Mouse (Mus musculus): ENCODE measurements at regions not wholly inside any gene's neighbourhood (a gene's known extent, or its start where the extent isn't known, plus 50 kb on each side); places are given as distances from the start of the nearest gene placed in this dataset.
A peak's percentile ranks its signal among the peaks of the same experiment; 100 is the strongest.

GRCm38 (mm10) chr3:52693813-52694212 lies 323.2 kb downstream of the Cog6 start:
- Histone ChIP-seq H3K27ac (ENCODE audit: low read length) (no peak overlapping the region), H3K4me2 (replicated peaks; ENCODE audit: low read depth, low read length) (no peak overlapping the region), H3K9me3 (ENCODE audit: control insufficient read depth, low read depth, low read length) (peaks cover 6% of the 10 kb centered on the region; the same call in 1 of the 2 replicates), H3K4me1 (ENCODE audit: control insufficient read depth, insufficient read depth, low read length) (no peaks in the 10 kb centered on the region), H3K27me3 (ENCODE audit: control insufficient read depth, insufficient read depth, low read length) (no peaks in the 10 kb centered on the region), H3K9ac (replicated peaks; ENCODE audit: low read depth, low read length) (no peak overlapping the region), H3K4me3 (ENCODE audit: low read depth, low read length) (no peak overlapping the region), H3K36me3 (ENCODE audit: control insufficient read depth, insufficient read depth, low read length) (no peaks in the 10 kb centered on the region)
- no peak for ATAC-seq (ENCODE audit: insufficient number of reproducible peaks, insufficient read depth, low FRiP score, low read depth)
- 68% methylated on average over 2 of the region's 2 CpGs for WGBS

DNA sequence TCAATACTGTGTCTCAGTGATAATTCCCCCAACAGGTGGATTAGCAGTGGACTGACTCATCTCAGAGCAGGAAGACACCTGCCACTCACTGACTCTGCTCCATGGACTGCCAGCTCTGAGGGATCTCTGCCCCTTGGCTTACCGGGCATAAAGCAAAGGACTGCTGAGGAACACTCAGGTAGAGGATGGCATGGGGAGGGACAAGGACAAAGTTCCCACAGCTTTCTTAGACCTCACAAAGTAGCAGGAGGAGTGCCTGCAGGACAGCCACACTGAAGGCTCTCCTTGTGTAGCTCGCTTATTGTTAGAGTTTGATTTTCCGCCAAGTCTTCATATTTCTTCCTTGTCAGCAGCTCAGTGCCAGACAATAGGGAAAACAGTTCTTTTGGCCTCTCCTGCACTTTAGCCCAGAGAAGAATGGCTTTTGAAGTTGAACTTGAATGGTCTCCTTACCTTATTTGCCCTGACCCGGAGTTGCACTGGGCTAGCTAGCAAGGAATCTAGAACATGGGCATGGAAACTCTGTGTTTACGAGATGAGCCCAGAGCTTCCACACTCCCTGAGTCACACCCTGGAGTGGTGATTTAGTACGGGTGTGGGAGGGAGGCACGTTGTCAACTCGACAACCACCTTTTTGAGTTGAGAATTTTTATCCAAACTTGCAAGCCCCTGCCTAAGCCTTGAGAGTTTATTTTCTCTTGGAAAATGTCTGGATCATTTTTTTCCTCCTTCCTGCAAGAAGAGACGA lies 331.4 kb downstream of the Cog6 start:
- no peak overlapping the region for H3K9ac ChIP-seq (replicated peaks; ENCODE audit: low read depth, low read length)
- H3K27me3 ChIP-seq (ENCODE audit: control insufficient read depth, insufficient read depth, low read length): no peaks in the 10 kb centered on the region
- peaks cover 5% of the 10 kb centered on the region; the same call in 1 of the 2 replicates for H3K4me1 ChIP-seq (ENCODE audit: control insufficient read depth, insufficient read depth, low read length)
- no peaks in the 10 kb centered on the region for H3K36me3 ChIP-seq (ENCODE audit: control insufficient read depth, insufficient read depth, low read length)
- H3K4me3 ChIP-seq (ENCODE audit: low read depth, low read length): no peak overlapping the region
- H3K4me2 ChIP-seq (replicated peaks; ENCODE audit: low read depth, low read length): no peak overlapping the region
- 30% methylated on average over 9 of the region's 9 CpGs for WGBS
- 0 out of 2 replicates have a peak, but pooled peaks have one; percentile 18 for ATAC-seq (ENCODE audit: insufficient number of reproducible peaks, insufficient read depth, low FRiP score, low read depth)
- H3K9me3 ChIP-seq (ENCODE audit: control insufficient read depth, low read depth, low read length): no peaks in the 10 kb centered on the region
- no peak overlapping the region; the same call in 1 of the 2 replicates for H3K27ac ChIP-seq (ENCODE audit: low read length)

DNA sequence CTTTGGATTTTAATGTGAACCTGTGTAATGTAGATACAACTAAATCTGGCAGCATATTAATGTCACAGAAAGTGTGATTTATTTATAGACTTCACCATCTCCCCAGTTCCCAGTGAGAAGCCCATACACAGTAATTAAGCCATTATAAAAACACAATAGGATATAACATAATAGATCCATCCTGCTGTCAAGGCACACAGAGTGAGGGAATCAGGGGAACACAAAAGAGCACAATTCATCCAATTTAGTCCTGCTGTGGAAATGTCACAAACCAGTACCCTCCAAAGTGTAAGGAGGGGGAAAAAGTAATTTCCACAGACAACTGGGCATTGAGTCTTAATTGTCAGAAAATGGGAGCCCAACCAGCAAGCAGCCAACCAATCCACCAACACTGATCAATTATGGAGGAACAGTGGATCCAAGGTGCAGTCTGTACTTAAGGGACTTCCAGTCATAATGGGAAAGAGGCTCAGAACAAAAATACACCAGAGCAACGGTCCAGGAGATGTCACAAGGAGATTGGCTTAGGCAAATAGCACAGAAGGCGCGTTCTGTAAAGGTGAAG lies 336.1 kb downstream of the Cog6 start:
- Histone ChIP-seq H3K27me3 (ENCODE audit: control insufficient read depth, insufficient read depth, low read length) (no peaks in the 10 kb centered on the region), H3K9me3 (ENCODE audit: control insufficient read depth, low read depth, low read length) (no peaks in the 10 kb centered on the region), H3K4me1 (ENCODE audit: control insufficient read depth, insufficient read depth, low read length) (no peaks in the 10 kb centered on the region), H3K4me2 (replicated peaks; ENCODE audit: low read depth, low read length) (no peak overlapping the region), H3K27ac (ENCODE audit: low read length) (no peak overlapping the region), H3K4me3 (ENCODE audit: low read depth, low read length) (no peak overlapping the region), H3K36me3 (ENCODE audit: control insufficient read depth, insufficient read depth, low read length) (no peaks in the 10 kb centered on the region), H3K9ac (replicated peaks; ENCODE audit: low read depth, low read length) (no peak overlapping the region)
- no peak for ATAC-seq (ENCODE audit: insufficient number of reproducible peaks, insufficient read depth, low FRiP score, low read depth)
- WGBS: 81% methylated on average over 3 of the region's 3 CpGs

DNA sequence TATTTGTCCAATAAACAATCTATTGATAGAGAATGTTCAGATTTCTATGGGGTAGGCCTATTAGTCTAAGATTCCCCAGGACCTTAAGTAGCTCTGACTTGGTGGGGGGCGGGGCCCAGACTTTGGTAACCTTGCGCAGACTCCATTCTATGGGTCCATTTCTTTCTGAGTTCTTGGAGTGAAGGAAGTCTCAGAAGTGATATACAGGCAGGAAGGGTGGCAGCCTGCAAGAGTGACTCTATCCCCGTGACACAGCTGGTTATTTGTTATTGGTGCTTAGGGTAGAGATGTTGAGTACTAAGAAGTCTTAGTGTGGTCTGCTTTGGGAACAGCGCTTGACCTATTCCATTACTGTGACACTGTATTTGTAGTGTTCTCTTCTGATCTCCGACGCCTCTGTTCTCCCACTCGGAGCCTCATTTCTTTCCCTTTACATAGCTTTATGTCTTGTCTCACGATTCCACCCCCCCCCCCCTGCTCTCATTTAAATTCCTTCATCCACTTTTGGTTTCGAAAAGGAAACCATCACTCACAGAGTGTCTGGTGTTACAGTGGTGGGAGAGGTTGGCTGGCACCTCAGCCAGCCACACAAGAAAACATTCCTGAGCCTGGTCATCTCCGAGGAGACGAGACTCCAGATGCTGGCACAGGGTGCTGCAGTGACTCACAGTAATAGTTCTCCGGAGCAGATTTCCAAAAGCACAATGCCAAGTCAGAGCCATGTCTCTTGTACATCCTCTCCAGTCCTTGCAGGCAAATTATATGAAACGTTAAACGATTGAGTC lies 340.0 kb downstream of the Cog6 start:
- Histone ChIP-seq H3K4me2 (replicated peaks; ENCODE audit: low read depth, low read length) (no peak overlapping the region), H3K4me3 (ENCODE audit: low read depth, low read length) (no peak overlapping the region), H3K27ac (ENCODE audit: low read length) (no peak overlapping the region), H3K27me3 (ENCODE audit: control insufficient read depth, insufficient read depth, low read length) (no peaks in the 10 kb centered on the region), H3K4me1 (ENCODE audit: control insufficient read depth, insufficient read depth, low read length) (no peaks in the 10 kb centered on the region), H3K9me3 (ENCODE audit: control insufficient read depth, low read depth, low read length) (no peaks in the 10 kb centered on the region), H3K36me3 (ENCODE audit: control insufficient read depth, insufficient read depth, low read length) (no peaks in the 10 kb centered on the region), H3K9ac (replicated peaks; ENCODE audit: low read depth, low read length) (no peak overlapping the region)
- ATAC-seq (ENCODE audit: insufficient number of reproducible peaks, insufficient read depth, low FRiP score, low read depth): no peak
- WGBS: 76% methylated on average over 14 of the region's 14 CpGs

GRCm38 (mm10) chr3:52670628-52671028 lies 346.4 kb downstream of the Cog6 start:
- no peaks in the 10 kb centered on the region for H3K36me3 ChIP-seq (ENCODE audit: control insufficient read depth, insufficient read depth, low read length)
- H3K4me1 ChIP-seq (ENCODE audit: control insufficient read depth, insufficient read depth, low read length): no peaks in the 10 kb centered on the region
- H3K4me2 ChIP-seq (replicated peaks; ENCODE audit: low read depth, low read length): no peak overlapping the region
- no peaks in the 10 kb centered on the region for H3K9me3 ChIP-seq (ENCODE audit: control insufficient read depth, low read depth, low read length)
- no peak overlapping the region for H3K27ac ChIP-seq (ENCODE audit: low read length)
- no peaks in the 10 kb centered on the region for H3K27me3 ChIP-seq (ENCODE audit: control insufficient read depth, insufficient read depth, low read length)
- no peak overlapping the region for H3K4me3 ChIP-seq (ENCODE audit: low read depth, low read length)
- 93% methylated on average over 8 of the region's 8 CpGs for WGBS
- no peak for ATAC-seq (ENCODE audit: insufficient number of reproducible peaks, insufficient read depth, low FRiP score, low read depth)
- no peak overlapping the region for H3K9ac ChIP-seq (replicated peaks; ENCODE audit: low read depth, low read length)

DNA sequence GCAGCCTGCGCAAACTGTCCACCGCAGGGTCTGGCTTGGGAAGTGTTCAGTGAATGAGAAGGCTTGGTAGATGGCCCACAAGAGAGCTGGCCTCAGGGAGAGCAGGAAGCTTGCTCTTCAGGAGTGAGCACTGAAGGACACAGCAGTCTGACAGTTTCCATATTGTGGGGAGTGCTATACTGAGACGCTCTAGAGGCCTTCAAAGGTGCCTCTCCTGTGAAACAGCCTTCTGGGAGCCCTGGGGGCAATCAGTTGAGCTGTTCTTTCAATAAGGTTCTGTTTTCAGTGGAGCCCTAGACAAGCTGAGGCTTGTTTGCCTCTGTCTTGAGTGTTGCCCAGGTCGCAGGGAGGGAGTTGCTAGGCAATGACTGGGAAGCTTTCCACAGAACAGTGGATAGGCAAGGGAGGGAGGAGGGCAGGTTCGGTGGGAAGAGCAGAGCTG lies 353.9 kb downstream of the Cog6 start:
- WGBS: 53% methylated on average over 5 of the region's 5 CpGs
- no peaks in the 10 kb centered on the region for H3K4me1 ChIP-seq (ENCODE audit: control insufficient read depth, insufficient read depth, low read length)
- H3K27ac ChIP-seq (ENCODE audit: low read length): peak overlapping the region; percentile 53; the same call in 1 of the 2 replicates
- H3K4me3 ChIP-seq (ENCODE audit: low read depth, low read length): no peak overlapping the region
- no peak overlapping the region for H3K4me2 ChIP-seq (replicated peaks; ENCODE audit: low read depth, low read length)
- H3K27me3 ChIP-seq (ENCODE audit: control insufficient read depth, insufficient read depth, low read length): no peaks in the 10 kb centered on the region
- no peak overlapping the region for H3K9ac ChIP-seq (replicated peaks; ENCODE audit: low read depth, low read length)
- no peaks in the 10 kb centered on the region for H3K9me3 ChIP-seq (ENCODE audit: control insufficient read depth, low read depth, low read length)
- no peaks in the 10 kb centered on the region for H3K36me3 ChIP-seq (ENCODE audit: control insufficient read depth, insufficient read depth, low read length)
- ATAC-seq (ENCODE audit: insufficient number of reproducible peaks, insufficient read depth, low FRiP score, low read depth): peak; percentile 84

GRCm38 (mm10) chr3:52662164-52662908 lies 354.7 kb downstream of the Cog6 start:
- 88% methylated on average over 15 of the region's 15 CpGs for WGBS
- H3K27ac ChIP-seq (ENCODE audit: low read length): peak overlapping the region; percentile 53; the same call in 1 of the 2 replicates
- no peaks in the 10 kb centered on the region for H3K9me3 ChIP-seq (ENCODE audit: control insufficient read depth, low read depth, low read length)
- no peak overlapping the region for H3K9ac ChIP-seq (replicated peaks; ENCODE audit: low read depth, low read length)
- H3K36me3 ChIP-seq (ENCODE audit: control insufficient read depth, insufficient read depth, low read length): no peaks in the 10 kb centered on the region
- H3K27me3 ChIP-seq (ENCODE audit: control insufficient read depth, insufficient read depth, low read length): no peaks in the 10 kb centered on the region
- no peak overlapping the region for H3K4me3 ChIP-seq (ENCODE audit: low read depth, low read length)
- no peak for ATAC-seq (ENCODE audit: insufficient number of reproducible peaks, insufficient read depth, low FRiP score, low read depth)
- H3K4me1 ChIP-seq (ENCODE audit: control insufficient read depth, insufficient read depth, low read length): no peaks in the 10 kb centered on the region
- H3K4me2 ChIP-seq (replicated peaks; ENCODE audit: low read depth, low read length): no peak overlapping the region

- Histone ChIP-seq H3K36me3 (ENCODE audit: control insufficient read depth, insufficient read depth, low read length) (no peaks in the 10 kb centered on the region), H3K9me3 (ENCODE audit: control insufficient read depth, low read depth, low read length) (no peaks in the 10 kb centered on the region), H3K27ac (ENCODE audit: low read length) (no peak overlapping the region), H3K9ac (replicated peaks; ENCODE audit: low read depth, low read length) (no peak overlapping the region), H3K27me3 (ENCODE audit: control insufficient read depth, insufficient read depth, low read length) (no peaks in the 10 kb centered on the region), H3K4me1 (ENCODE audit: control insufficient read depth, insufficient read depth, low read length) (no peaks in the 10 kb centered on the region), H3K4me3 (ENCODE audit: low read depth, low read length) (no peak overlapping the region), H3K4me2 (replicated peaks; ENCODE audit: low read depth, low read length) (no peak overlapping the region)
- WGBS: 34% methylated on average over 5 of the region's 5 CpGs
- no peak for ATAC-seq (ENCODE audit: insufficient number of reproducible peaks, insufficient read depth, low FRiP score, low read depth)
These were observed 364.0 kb downstream of the Cog6 start for GRCm38 (mm10) chr3:52653006-52653405.

Data from stomach, embryonic 14.5 days (tissue).